Mouse (Mus musculus) layer of hippocampus, postnatal 14 days (tissue): ENCODE data around the gene Chka. TPM values are rescaled to one million over a fixed set of nuclear protein-coding genes. Genes with fewer than 3 reads are reported as not detected.

Source experiments
- DNase-seq, 2 experiments: peaks; one replicate each; pipeline ENCODE4 v3.0.0; 2021 to 2022; ENCODE audit warnings: low spot score in 2 of 2, mixed read lengths in 1 of 2
- long read RNA-seq, 2 experiments: library from polyadenylated mRNA; stranded (forward); transcript quantifications; one replicate each; pipeline ENCODE4 v2.0.0; 2021
- total RNA-seq, 2 experiments: library from RNA; stranded (reverse); gene quantifications; 2 replicates each; pipeline ENCODE4 v1.2.3; 2021

Chka gene
- 100 to 1,000 TPM in 1 of 2 experiments, 10 to 100 TPM in 1; 98.8 to 100 TPM for total RNA-seq
- long read RNA-seq, experiment 1, full-length matches to known transcripts: 35 of 43 reads
- long read RNA-seq, experiment 1, partial matches to known transcripts: 4 of 43 reads
- long read RNA-seq, experiment 1, other reads (novel, unspliced or antisense): 4 of 43 reads
- long read RNA-seq, experiment 2, transcript Chka-201 (12 exons, 2,319 nt): major isoform, 31 of 53 reads
- long read RNA-seq, experiment 2, transcript Chka-202 (11 exons, 2,549 nt): minor isoform, 6 of 53 reads
- long read RNA-seq, experiment 2, partial matches to known transcripts: 5 of 53 reads
- long read RNA-seq, experiment 2, other reads (novel, unspliced or antisense): 6 of 53 reads

DNA sequence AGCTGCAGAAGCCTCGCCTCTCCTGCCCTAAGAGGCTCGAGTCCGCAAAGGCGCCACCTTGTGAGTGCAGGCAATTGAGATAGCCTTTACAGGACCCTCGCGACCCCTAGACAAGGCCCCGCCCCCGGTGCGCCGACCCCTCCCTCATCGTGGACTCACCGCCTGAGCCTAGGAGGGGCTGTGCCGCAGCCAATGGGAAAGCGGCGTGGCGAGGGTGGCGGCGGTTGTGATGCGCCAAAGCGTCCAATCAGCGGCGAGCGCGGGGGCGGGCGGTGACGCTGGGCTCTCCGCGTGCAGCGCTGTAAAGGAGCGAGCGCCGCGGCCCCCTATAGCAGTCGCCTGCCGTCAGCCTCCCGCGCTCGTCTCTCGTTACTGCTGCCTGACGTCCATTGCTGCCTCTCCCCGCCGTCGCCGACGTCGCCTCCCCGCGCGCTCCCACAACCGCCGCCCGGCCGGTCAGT lies at the start of gene Chka:
TSS of gene Chka (plus strand) at position 272 of the 461 bp plus-strand sequence.
- DNase-seq: peak; percentile 97 to 98

DNA sequence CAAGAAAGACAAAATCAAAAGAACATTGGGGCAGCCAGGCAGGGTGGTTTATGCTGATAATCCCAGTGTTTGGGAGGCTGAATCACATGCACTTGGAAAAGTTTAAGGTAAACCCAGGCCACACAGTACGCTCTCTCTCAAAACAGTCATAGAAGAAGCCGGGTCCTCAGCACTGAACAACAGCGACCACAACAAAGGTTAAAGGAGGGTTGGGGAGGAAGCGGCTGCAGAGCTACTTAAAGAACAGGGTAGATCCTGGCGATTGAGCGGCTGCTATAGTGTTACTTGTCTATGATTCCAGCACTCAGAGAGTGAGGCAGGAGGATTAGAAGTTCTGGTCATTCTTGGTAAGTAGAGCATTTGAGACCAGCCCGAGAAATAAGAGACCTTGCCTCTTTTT lies 46.0 kb upstream of the Chka start:
- DNase-seq: no peak

DNA sequence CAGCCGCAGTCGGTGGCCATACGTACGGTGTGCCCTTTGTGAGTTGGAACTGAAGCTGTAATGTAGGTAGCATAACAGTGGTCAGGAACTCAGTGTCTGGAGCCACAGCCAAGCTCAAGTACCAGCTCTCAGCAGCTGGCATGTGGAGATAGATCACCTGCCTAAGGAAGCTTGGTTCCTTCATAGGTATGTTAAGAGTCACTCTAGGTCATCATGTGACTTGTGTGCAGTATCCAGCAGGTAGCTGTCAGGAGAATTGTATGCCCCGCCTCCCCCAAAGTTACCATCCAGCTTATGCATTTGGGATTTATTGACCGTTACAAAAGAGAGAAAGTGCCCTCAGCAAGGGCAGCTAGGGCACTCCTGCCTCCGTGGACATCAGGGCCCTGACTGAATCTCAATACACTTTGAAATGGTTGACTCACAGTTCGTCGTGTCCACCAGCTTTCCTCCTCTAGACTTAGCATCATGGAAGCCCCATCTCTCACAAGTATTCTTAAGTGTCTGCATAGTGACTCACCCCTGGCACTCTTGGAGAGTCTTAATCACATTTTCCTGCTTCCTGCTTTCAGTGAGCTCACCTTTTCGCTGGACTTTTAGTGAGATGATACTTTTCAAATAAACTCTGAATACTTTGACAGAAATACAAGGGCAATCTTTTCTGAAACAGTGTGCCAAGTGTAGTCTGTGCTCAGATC lies 40.9 kb upstream of the Chka start:
- DNase-seq: no peak

DNA sequence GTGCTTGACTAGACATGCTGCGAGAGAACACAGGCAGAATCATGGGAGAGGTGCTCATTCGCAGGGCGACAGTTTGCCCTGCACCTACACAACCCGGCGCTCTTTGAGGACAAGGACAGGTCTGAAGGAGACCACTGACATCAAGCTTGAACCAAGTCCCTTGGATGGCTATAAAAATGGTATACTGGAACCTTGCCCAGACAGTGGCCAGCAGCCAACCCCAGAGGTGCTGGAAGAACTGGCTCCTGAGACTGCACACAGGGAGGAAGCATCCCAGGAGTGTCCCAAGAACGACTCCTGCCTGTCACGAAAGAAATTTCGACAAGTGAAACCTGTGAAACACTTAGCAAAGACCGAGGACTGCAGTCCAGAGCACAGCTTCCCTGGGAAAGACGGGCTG lies 37.1 kb upstream of the Chka start:
- no peak for DNase-seq

DNA sequence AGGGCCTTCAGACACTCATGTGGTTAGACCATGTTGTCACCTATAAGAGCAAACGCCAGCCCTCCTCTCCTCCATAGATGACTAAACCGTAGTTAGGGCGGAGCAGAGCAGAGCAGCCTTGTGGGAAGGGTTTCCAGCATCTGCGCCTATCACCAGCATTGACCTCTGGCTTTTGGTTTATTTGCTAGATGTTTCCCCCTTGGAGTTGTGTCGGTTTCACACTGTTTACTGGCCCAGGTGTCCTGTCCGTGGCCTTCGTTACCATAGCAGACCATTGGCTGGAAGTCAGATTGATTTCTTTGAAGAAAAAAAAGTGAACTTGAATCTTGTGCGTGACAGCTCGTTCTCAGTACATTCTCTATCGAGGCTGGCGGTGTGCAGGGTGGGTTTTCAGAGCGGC lies 35.7 kb upstream of the Chka start:
- DNase-seq: no peak

DNA sequence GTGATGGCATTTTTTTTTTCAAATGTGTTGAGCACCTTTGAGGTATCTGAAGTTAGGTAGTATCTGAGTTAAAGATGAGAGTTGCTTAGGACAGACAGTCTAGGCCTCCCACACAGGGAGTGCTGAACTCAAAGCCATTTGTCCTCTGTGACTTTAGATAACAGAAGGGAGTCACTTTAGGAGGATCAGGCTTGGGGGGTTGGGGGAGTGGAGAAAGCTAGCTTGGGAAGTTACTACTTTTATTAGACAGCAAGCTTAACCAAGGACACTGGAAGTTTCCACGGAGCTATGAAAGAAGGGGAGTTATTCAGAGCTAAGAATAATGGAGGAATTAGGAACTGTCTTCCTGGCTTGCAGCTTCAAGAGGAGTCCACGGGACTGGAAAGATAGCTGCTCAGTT lies 32.5 kb upstream of the Chka start:
- DNase-seq: no peak

DNA sequence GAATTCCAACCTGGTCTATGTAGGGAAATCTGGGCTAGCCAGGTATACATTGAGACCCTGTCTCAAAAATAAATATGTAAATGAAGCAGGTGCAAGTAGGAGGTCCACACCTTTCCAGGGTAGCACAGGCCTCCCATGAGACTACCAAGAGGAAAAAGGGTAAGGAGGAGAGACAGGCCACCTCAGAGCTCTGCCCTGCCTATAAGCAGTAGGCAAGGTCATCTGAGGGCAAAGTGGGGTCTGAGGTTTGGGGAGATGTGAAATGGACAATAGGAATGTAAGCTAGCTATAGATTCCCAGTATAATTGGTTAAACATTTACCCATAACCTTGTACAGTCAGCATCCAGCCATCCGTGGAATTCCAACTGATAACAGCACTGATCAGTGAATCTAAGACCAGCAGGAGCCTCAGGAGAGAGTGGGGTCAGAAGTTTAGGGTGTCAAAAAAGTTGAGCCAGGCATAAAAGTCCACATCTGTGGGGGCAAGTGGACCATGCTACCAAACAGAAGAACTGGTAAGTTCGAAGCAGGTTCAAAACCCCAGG lies 31.6 kb upstream of the Chka start:
- no peak for DNase-seq

DNA sequence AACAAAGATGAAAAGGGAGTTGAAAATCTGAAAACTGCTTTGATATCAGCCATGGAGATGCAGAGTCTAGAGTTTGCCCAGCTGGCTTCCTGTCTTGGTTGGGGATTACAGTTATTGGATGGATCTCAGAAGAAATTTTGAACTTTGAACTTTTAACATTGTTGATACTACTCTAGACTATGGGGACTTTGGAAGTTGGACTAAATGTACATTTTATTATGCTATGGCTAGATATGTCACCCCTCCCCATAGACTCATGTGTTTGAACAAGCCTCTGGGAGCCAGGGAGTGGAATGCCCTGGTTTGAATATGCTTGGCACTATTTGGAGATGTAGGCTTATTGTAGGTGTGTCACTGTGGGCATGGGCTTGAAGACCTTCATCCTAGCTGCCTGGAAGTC lies 26.5 kb upstream of the Chka start:
- DNase-seq: no peak

DNA sequence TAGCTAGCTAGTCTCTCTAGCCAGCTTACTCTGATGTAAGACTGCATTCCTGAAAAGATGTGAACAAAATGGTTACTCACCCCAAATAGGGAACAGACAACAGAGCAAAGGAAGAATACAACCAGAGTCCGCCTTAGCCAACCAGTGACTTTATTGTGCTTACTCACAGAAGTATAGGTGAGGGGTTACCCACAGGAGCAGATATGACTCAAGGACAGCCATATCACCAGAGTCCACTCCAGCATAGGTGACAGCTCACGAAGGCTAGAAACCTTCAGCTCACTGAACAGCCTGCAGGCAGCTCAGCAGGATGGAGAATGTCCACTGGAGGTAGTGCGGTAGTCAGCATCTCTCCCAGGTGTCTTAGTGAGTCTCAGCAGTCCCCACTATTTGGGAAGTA lies 21.7 kb upstream of the Chka start:
- no peak for DNase-seq

DNA sequence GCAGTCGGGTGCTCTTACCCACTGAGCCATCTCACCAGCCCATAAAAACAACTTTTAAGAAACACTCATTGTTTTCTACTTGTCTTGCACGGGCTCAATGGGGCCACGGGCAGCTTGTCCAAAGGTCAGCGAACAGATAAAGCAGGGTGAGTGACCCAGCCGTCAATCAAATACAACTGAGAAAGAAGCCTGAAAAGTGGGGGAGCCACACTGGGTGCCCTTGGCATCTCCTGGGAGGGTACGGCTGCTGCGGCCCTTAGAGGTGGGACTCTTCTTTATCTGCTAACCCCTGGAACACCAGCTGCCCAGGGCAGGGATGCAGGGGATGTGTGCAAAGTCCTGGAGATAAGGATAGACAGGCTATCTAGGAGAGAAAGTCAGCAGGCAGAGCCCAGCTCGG lies 19.9 kb upstream of the Chka start:
- DNase-seq: no peak

DNA sequence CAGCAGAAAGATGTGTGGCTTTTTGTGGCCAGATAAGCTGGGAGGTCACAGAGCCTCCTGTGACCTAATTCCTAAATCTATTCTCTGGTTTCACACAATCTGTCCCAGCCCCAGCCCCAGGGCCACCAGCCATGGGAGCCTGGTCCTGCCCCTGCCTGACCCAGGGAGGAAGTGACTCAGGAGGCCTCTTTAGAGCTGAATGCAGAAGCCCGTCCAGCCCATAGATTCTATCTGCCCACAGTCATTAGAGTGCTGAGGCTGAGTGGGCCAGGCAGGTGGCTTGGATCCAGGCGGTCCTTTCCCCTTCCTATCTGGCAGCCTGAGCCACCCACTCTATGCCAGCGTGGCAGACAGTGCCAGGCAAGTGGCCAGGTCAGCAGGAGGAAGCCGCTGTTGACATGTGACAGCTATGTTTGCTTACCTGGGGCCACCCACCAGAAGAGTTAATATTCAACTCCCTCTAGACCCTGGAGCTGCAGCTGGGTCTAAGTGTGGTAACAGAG lies 18.7 kb upstream of the Chka start:
- no peak for DNase-seq

DNA sequence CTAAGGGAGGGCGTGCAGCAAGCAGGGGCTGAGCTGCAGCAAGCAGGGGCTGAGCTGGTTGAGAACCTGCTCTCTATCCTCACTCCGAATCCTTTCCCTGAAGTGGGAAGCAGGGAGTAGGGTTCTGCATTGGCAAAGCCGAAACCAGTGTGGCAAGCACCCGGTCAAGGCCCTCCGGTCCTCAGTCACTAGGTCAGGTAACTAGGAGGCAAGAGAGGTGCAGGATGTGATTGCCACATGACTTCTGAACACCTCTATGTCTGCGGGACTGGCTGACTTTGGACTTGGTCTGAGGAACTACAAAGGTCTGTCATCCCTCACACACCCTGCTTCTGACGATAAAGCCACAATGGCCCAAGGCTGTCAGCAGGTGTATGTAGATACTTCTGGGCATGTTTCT lies 17.3 kb upstream of the Chka start:
- no peak for DNase-seq

DNA sequence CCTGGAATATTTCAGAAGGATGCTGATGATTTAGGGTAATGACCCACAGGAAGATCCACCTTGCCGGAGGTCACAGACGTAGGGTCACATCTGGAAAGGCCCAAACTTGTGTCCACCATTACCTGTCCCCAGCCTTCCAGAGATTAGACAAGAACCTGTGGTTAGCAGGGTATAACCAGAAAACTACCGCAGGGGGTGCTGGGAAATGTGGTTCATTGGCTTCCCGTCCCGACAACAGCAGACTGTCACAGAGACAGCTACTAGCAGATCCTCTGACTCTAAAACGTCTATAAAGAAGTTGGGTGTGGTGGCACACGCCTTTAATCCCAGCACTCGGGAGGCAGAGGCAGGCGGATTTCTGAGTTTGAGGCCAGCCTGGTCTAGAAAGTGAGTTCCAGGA lies 14.8 kb upstream of the Chka start:
- DNase-seq: no peak

DNA sequence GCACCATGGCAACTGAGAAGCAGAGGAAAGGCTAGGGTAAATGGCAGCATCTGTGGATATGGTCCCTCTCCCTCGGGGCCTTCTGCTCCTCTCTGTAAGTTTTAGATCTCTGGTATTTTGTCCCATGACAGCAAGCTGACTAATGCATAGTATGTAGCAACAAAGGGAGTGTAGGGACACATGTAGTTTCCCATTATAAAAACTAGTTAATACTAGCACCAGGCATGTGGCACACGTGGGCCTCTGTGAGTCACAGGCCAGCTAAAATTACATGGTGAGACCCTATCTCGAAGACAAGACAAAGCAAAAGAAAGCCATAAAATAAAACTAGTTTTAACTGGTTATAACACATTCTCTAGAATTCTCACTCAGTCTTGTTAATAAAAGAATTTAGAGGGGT lies 12.6 kb upstream of the Chka start:
- no peak for DNase-seq

DNA sequence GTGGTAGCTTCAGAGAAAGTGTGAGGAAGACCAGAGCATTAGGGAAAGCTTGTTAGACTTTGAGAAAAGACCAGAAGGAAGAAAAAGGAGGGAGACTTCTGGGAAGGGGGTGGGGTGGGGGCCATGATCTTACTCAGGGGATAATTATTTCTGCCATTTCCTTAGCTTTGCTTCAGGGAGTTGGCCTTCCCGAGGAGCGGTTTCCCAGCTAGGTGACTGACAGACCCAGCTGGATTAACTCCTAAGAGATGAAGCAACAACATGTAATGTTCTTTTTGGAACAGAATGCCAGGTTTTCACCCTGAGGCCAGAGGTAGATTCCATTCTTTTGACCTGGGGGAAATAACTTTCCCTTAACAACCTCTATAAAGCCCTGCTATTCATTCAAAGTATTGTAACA lies 11.9 kb upstream of the Chka start:
- no peak for DNase-seq

DNA sequence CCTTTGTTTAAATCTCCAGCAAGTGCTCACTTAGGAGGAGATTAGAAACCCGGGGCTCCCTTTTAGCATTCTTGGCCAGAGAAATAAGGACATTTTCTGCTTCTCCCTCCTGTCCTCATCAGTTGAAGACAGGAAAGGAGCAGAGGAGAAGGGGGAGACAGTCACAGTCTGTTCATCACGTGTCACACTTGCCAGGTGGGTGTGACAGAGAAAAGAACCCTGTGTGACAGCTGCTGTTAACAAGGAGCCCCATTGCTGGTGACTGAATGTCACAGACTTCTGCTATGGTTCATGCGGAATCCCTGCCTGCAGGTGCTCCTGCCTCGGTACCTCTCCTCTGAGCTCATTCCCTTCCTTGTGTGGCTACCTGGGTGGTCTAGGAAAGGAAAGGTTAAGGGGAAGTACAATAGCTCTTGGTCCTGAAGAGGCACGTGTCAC lies 11.3 kb upstream of the Chka start:
- DNase-seq: no peak

DNA sequence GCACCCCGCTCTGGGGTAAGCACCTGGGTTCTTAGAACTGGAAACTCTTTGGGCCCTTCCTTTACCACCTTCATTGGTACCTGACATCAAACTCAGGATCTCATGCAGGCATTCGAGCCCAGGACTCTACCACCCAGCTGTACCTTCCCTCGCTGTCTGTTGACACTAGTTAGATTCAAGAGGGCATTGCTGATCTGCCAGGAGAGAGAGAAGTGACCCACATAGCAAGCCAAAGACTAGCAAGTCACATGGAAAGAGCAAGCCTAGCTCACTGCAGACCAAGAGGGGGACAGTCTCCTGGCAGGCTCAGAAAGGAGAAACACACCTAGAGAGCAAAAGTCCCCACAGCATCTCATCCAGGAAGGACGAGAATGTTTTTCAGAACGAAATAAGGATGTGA lies 10.9 kb upstream of the Chka start:
- no peak for DNase-seq

DNA sequence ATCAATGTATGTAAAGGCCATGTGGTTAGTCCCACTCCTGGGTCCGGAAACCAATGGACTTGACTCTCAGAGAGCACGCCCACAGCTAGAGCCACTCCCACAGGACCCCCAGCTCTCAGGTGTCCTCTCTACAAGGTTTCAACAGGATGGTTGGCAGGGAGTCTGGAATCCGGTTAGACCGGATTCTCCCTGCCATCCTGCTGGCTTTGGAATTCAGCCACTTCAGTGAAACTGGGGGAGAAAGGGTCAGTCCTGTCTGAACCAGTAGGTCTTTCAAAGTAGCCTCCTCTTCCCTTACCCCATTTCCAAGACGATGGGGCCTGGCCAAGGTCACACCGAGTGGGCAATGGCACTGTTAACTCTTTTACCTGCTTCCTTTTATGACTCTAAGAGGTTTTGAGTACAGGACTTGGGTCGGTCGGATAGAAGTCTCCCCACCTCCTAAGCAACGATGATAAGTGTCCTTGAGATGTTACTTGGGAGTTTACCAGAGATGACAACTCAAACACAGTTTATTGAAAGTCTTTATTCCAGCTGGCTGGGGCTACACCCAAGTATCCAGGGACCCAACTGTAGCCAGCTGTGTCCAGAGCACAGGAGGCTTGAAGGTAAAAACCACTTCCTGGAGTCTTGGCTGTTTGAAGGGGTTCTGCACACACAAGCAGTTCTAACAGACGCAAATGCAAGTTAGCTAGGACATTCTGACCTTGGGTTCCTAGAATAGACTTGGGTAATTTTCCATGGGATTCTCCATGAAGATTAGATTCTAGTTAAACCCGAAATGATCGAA lies 9.0 kb upstream of the Chka start:
- DNase-seq: no peak

DNA sequence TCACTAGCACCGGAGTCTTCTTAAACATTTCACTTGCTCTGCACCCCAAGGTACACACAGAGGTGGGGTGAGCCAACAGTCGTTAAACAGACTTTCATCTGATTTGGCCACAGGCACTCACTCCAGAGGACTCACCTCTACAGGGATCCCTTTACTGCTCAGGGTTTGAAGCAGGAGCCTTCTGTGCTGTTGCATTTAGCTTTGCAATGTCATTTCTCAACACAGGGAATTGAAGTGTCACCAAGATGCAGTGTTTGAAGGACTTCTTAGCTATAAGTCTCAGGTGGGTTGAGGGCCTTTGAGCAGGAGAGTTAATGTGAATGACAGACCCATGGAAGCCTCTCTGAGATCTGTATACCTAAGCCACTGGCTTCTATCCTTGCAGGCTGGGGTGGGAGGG lies 7.9 kb upstream of the Chka start:
- no peak for DNase-seq

DNA sequence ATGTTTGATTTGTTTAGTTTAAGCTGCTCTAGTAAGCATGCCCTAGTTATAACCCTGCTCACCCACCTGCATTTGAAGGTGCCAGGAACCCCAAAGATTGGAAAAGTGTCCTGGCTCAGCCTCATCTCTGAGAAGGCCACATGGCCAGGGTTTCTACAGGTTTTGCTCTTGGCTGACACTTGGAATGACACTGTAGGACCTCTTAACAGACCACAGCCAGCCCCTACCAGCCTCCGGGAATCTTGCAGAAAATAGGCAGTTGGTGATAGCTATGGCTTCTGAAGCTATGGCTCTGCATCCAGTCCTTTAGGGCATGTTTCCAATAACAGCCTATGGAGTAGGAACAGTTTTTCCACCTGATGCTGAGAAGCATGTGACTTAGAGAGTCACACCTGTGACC lies 6.7 kb upstream of the Chka start:
- no peak for DNase-seq

DNA sequence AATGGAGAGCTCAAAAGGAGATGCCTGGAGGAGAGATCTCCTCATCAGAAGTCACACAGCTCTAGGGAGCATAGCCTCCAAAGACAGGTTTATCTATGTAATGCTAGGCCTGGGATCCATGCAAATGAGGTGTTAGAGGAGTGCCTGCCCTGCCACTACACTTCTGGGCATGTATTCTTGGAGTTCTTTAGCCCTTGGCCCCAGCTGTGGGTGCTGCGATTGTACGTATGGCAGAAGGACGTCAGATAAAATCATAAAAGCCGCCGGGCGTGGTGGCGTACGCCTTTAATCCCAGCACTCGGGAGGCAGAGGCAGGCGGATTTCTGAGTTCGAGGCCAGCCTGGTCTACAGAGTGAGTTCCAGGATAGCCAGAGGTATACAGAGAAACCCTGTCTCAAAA lies 6.2 kb upstream of the Chka start:
- DNase-seq: no peak
